Mouse (Mus musculus) stomach, postnatal 0 days (tissue): ENCODE measurements around the gene Tbc1d19.

Source experiments
- CTCF ChIP-seq: IDR thresholded peaks from 2 replicates; pipeline ENCODE4 v1.5.1; 2016; ENCODE audit warnings: antibody characterized with exemption, low read depth, mild to moderate bottlenecking, moderate library complexity
- EP300 ChIP-seq: optimal IDR thresholded peaks from 2 replicates; pipeline ENCODE3; 2016; ENCODE audit warnings: antibody characterized with exemption

DNA sequence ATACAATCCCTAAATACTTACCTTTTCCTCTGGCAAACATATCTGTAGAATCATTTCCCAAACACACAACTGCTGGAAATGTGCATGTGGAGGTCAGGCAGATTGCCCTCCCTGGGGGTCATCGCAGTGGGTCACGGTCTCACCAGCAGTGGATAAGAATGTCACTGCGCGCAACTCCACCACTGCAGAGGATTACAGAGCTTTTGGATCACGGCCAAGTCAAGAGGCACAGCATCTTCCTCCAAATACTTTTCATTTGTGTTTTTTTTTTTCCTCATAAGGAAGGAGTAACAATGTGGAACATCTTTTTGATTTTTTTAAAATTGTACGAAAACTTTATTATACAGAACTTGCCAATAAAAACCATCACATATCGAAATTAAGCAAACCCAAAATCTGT lies 129.6 kb downstream of the Tbc1d19 start:
- TF ChIP-seq CTCF (no peak), EP300 (no peak)
